Mouse (Mus musculus) forebrain, embryonic 10.5 days (tissue): ENCODE results near the gene Rpusd3. TPM values are rescaled to one million over a fixed set of nuclear protein-coding genes. Genes with fewer than 3 reads are reported as not detected.

Experiments used
- DNase-seq: peaks from one replicate; pipeline ENCODE4 v3.0.0-alpha.2; 2017; ENCODE audit warnings: low spot score; ENCODE audit errors: extremely low spot score
- H3K27ac ChIP-seq: fragments of 300-500 bp; sonication (generic); 2 replicates; pipeline ENCODE4 v1.5.1; 2016; ENCODE audit warnings: mild to moderate bottlenecking
- H3K27me3 ChIP-seq: fragments of 300-500 bp; sonication (generic); 2 replicates; pipeline ENCODE4 v1.6.1; 2016; ENCODE audit warnings: mild to moderate bottlenecking; ENCODE audit not compliant: poor library complexity, severe bottlenecking
- H3K36me3 ChIP-seq: fragments of 300-500 bp; sonication (generic); replicated peaks from 2 replicates; pipeline ENCODE4 v1.6.1; 2016; ENCODE audit warnings: mild to moderate bottlenecking, moderate library complexity
- H3K4me1 ChIP-seq: fragments of 300-500 bp; sonication (generic); 2 replicates; pipeline ENCODE4 v1.6.1; 2016
- H3K4me3 ChIP-seq: fragments of 300-500 bp; sonication (generic); 2 replicates; pipeline ENCODE4 v1.5.1; 2016; ENCODE audit warnings: mild to moderate bottlenecking, moderate library complexity
- H3K9me3 ChIP-seq: fragments of 300-500 bp; sonication (generic); 2 replicates; pipeline ENCODE4 v1.6.1; 2016; ENCODE audit warnings: mild to moderate bottlenecking, moderate library complexity
- WGBS: fragments of 180-500 bp; shearing (Covaris S2); methylation state at CpG from one replicate; pipeline ENCODE4 v1.1.7; 2016; 5-methylcytosine and 5-hydroxymethylcytosine counted together
- microRNA-seq: library from miRNA; unstranded; fragments of <30 nt; microRNA quantifications from one replicate; pipeline ENCODE4, GENCODE M21; 2017
- polyA plus RNA-seq: library from polyadenylated mRNA; unstranded; fragments of >200 nt; fragmentation: Nextera tagmentation; extraction: Ambion mirVana; gene quantifications from 2 replicates; pipeline ENCODE4 v1.2.1, GENCODE M21; 2016

Rpusd3 gene
- polyA plus RNA-seq, 1 experiment from 2014 or later: 38.3 TPM

DNA sequence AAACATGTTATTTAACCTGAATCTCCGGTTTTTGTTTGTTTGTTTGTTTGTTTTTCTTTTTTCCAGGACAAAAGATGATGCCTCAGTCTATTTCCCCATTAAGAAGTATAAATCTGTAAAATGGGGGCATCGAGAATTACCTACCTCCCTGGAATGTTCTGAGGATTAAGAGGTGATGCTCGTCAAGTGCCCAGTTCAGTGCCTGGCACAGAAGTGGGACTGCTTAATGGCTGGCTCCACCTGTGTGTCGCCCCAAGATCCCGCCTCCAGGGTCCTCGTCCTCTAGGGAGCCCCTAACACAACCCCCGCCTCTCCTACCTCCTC, 42.0 kb downstream of the Rpusd3 start:
- no peak for DNase-seq
- H3K36me3 ChIP-seq: peaks cover 60% of the 10 kb centered on the region
- no peaks in the 10 kb centered on the region for H3K9me3 ChIP-seq
- H3K27ac ChIP-seq: peak overlapping the region; percentile 100
- no peaks in the 10 kb centered on the region for H3K27me3 ChIP-seq
- H3K4me1 ChIP-seq: peaks cover 23% of the 10 kb centered on the region
- 10% methylated on average over 7 of the region's 7 CpGs for WGBS
- H3K4me3 ChIP-seq: peak overlapping the region; percentile 99

DNA sequence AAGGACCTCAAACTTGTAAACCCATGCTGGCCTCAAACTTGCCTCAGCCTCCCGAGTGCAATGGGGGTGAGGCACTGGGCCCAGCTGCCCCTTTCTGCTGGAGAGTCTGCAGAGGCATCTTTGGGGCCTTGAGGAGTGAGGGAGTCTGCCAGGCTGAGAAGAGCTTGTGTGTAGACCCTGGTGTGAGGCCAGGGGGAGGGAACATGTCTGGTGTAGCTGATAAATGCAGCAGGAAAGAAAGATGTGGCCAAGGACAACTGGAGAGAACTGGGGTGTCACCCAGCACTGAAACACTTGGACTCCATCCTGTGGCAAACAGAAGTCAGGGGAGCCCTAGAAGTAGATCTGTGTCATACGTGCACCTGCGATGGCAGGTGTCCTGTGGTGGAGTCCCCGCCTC, 45.6 kb downstream of the Rpusd3 start:
- no peak overlapping the region for H3K4me3 ChIP-seq
- H3K27me3 ChIP-seq: no peaks in the 10 kb centered on the region
- no peak overlapping the region for H3K27ac ChIP-seq
- H3K36me3 ChIP-seq: peaks cover 76% of the 10 kb centered on the region
- WGBS: 92% methylated on average over 4 of the region's 4 CpGs
- H3K9me3 ChIP-seq: no peaks in the 10 kb centered on the region
- peaks cover 12% of the 10 kb centered on the region for H3K4me1 ChIP-seq
- DNase-seq: no peak

DNA sequence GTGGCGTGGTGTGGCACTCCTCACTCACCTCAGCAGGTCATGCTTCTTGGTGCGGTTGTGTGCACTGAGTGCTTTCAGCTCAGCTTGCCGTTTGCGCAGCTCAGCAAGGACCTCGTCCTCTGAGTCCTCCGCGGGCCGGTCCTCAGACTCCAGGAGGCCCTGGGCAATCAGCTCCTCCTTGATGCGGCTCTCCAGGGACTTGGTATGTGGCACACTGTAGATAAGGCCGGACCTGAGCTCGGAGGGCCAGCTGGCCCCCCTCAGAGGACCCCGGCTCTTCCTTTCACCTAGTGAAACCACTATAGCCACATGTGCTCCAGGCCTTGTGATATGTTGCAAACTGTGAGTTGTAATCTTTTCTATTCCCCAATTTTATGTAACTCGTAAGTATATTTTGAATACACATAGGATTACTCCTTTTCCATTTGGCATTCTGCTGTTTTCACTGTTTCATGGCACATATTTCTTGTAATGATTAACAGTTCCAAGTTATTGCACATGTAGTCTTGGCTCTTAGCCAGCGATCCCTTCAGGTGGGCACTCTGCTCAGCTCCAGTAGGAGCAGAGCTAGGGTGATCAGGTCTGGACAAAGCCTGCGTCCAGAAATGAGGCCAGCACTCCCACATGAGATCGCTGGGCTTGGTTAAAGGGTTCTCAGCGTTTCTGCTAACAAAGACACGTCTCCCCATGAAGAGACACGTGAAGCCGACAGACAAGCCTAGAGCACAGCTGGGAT, 48.8 kb downstream of the Rpusd3 start:
- 94% methylated on average over 20 of the region's 20 CpGs for WGBS
- Histone ChIP-seq H3K4me1 (no peaks in the 10 kb centered on the region), H3K27me3 (no peaks in the 10 kb centered on the region), H3K36me3 (peaks cover 89% of the 10 kb centered on the region), H3K27ac (no peak overlapping the region), H3K9me3 (no peaks in the 10 kb centered on the region), H3K4me3 (no peak overlapping the region)
- DNase-seq: no peak

DNA sequence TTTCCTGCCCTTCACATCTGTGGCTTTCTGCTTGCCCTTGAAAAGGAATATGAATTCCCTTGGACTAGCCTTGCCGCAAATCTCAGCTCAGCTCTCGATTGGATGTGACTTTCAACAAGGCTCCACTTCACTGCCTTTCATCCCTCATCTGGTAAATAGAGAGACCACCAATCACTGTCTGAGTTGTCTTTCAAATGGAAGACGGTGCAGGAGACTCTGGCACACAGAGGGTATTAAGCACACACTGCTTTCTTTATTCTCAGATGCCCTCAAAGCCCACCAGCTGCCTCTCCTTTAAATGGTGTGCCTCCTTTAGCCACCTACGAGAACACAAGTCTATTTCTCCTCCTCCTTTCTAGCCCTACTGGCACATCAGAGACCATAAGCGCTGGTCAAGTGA, 50.6 kb downstream of the Rpusd3 start:
- Histone ChIP-seq H3K4me3 (no peak overlapping the region), H3K36me3 (peaks cover 71% of the 10 kb centered on the region), H3K27me3 (no peaks in the 10 kb centered on the region), H3K4me1 (no peaks in the 10 kb centered on the region), H3K9me3 (no peaks in the 10 kb centered on the region), H3K27ac (no peak overlapping the region)
- 90% methylated on average over 5 of the region's 5 CpGs for WGBS
- no peak for DNase-seq

DNA sequence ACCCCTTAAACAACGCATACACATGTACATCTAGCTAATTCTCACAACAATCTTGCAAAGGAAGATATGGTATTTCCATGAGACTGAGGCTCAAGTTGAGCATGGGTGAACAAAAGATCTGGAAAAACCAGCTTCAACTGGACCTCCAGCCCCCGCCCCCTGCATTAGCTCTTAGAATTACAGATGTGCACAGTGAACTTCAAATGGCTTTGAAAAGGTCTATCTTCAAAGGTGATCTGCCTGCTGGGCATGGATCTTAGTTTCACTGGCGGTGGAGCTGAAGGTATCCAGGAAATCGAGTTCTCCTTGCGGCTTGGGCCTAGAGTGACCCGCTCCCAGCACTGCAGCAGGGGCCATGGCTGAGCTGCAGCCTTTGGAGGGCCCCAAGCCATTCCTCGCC, 51.0 kb downstream of the Rpusd3 start:
- Histone ChIP-seq H3K27me3 (no peaks in the 10 kb centered on the region), H3K4me3 (no peak overlapping the region), H3K9me3 (no peaks in the 10 kb centered on the region), H3K27ac (no peak overlapping the region), H3K36me3 (peaks cover 66% of the 10 kb centered on the region), H3K4me1 (no peaks in the 10 kb centered on the region)
- 93% methylated on average over 7 of the region's 7 CpGs for WGBS
- no peak for DNase-seq

DNA sequence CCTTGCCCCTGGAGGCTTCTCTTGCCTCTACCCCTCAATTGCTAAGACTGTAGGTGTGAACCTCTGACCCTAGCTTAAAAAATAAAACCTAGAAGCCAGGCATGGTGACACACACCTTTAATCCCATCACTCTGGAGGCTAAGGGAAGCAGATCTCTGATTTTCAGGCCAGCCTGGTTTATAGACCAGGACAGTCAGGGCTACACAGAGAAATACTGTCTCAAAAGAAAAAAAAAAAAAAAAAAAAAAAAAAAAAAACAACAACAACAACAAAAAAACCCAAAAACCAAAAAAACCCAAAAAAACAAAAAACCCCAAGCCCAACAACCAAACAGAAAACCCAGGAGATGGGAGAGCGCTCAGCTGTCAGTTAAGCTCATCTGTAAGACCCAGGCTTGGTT, 51.6 kb downstream of the Rpusd3 start:
- H3K27me3 ChIP-seq: no peaks in the 10 kb centered on the region
- no peaks in the 10 kb centered on the region for H3K9me3 ChIP-seq
- H3K36me3 ChIP-seq: peaks cover 61% of the 10 kb centered on the region
- no peak overlapping the region for H3K27ac ChIP-seq
- no peak for DNase-seq
- no peak overlapping the region for H3K4me3 ChIP-seq
- H3K4me1 ChIP-seq: no peaks in the 10 kb centered on the region
- WGBS: 100% methylated on average over 1 of the region's 1 CpGs

DNA sequence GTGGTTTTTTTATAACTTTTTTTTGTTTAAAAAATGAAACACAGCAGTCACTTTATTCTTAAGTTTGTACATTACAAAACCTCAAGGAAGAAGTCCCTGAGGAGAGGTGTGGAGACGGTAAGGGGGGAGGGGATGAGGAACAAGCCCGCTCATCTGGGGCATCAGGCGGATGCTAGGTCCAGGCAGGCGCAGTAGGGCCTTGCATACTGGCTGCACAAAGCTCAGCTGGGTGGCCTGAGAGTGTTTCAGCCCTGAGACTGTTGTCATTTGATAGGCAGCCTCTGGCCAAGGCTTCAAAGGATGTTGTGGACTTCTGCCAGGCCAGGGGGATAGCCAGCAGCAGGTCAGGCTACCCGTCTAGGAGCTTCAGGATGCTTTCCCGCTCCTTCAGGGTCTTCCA, 52.5 kb downstream of the Rpusd3 start:
- WGBS: 86% methylated on average over 6 of the region's 6 CpGs
- Histone ChIP-seq H3K36me3 (peaks cover 52% of the 10 kb centered on the region), H3K27me3 (no peaks in the 10 kb centered on the region), H3K27ac (no peak overlapping the region), H3K9me3 (no peaks in the 10 kb centered on the region), H3K4me1 (no peaks in the 10 kb centered on the region), H3K4me3 (no peak overlapping the region)
- DNase-seq: no peak

Small RNA genes lying within 50 kb of the gene (microRNA-seq; reads per million reads assigned to microRNA genes)
- gene Gm24387: not detected

Other genes starting within 250 kb of the Rpusd3 start
- gene Lhfpl4, start 224.0 kb downstream of the Rpusd3 start, polyA plus RNA-seq: 10.8 and 11.4 TPM in 2 replicates
- gene Mtmr14, start 181.5 kb downstream of the Rpusd3 start, polyA plus RNA-seq: 42.0 and 45.1 TPM in 2 replicates
- gene Cpne9, start 137.0 kb downstream of the Rpusd3 start, polyA plus RNA-seq: 0.05 and 0.09 TPM in 2 replicates
- gene Brpf1, start 112.2 kb downstream of the Rpusd3 start, polyA plus RNA-seq: 26.1 and 26.7 TPM in 2 replicates
- gene Ogg1, start 92.4 kb downstream of the Rpusd3 start, polyA plus RNA-seq: 18.3 and 18.8 TPM in 2 replicates
- 33.8 and 37.4 TPM in 2 replicates for gene Camk1, start 75.4 kb downstream of the Rpusd3 start, polyA plus RNA-seq
- 53.8 and 59.3 TPM in 2 replicates for gene Tada3, start 41.5 kb downstream of the Rpusd3 start, polyA plus RNA-seq
- gene Arpc4, start 41.2 kb downstream of the Rpusd3 start, polyA plus RNA-seq: 366 TPM in 2 replicates
- 4.0 and 4.2 TPM in 2 replicates for gene Ttll3, start 30.1 kb downstream of the Rpusd3 start, polyA plus RNA-seq
- not detected in 2 replicates for gene Cidec, start 16.4 kb upstream of the Rpusd3 start, polyA plus RNA-seq
- gene Jagn1, start 23.2 kb upstream of the Rpusd3 start, polyA plus RNA-seq: 85.1 and 92.0 TPM in 2 replicates
- 0.73 and 1.3 TPM in 2 replicates for gene Il17re, start 39.1 kb upstream of the Rpusd3 start, polyA plus RNA-seq
- 2.5 and 2.7 TPM in 2 replicates for gene Il17rc, start 52.1 kb upstream of the Rpusd3 start, polyA plus RNA-seq
- gene Creld1, start 64.0 kb upstream of the Rpusd3 start, polyA plus RNA-seq: 31.1 and 33.2 TPM in 2 replicates
- gene Prrt3, start 82.6 kb upstream of the Rpusd3 start, polyA plus RNA-seq: 2.1 and 2.8 TPM in 2 replicates
- 75.0 and 78.5 TPM in 2 replicates for gene Emc3, start 112.3 kb upstream of the Rpusd3 start, polyA plus RNA-seq
- gene Fancd2, start 112.3 kb upstream of the Rpusd3 start, polyA plus RNA-seq: 20.7 and 25.0 TPM in 2 replicates
- gene Fancd2os, start 181.4 kb upstream of the Rpusd3 start, polyA plus RNA-seq: not detected in 2 replicates
- gene Brk1, start 185.4 kb upstream of the Rpusd3 start, polyA plus RNA-seq: 200 and 203 TPM in 2 replicates
- gene Vhl, start 204.6 kb upstream of the Rpusd3 start, polyA plus RNA-seq: 41.4 and 42.4 TPM in 2 replicates
- gene Irak2, start 219.1 kb upstream of the Rpusd3 start, polyA plus RNA-seq: 3.8 and 3.9 TPM in 2 replicates